Mouse (Mus musculus): ENCODE results near the gene Cd28. TPM values are rescaled to one million over a fixed set of nuclear protein-coding genes. Genes with fewer than 3 reads are reported as not detected.
"Not testable (repeated sequence)": the region's sequence is repeated elsewhere in the genome, so short reads cannot be mapped to it uniquely, and the experiment has no call there.

Gene Cd28
- polyA plus RNA-seq, 1 experiment from 2014 or later: 0.15 TPM

DNA sequence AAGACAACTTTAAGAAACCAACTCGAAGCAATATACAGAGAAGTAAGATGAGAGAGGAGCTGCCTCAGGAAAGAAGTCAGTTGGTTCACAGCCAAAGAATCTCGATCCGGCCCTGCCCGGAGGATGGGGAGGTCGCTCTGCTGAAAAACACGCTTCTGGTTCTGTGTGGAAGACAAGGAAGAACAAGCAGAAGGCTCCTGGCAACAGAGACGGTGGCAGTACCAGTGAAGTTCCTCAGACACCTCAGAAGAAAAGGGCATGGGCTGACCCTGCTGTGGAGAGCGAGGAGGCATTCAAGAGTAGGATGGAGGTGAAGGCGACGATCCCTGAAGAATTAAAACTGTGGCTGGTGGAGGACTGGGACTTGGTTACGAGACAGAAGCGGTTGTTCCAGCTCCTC is 92.6 kb downstream of the Cd28 start:
- ATAC-seq (ENCODE audit: insufficient number of reproducible peaks, low FRiP score, low TSS enrichment, low read depth): no peak
- no peak overlapping the region for H3K9ac ChIP-seq (ENCODE audit: low read length)
- H3K9me3 ChIP-seq (ENCODE audit: control insufficient read depth, low read length): no peaks in the 10 kb centered on the region
- H3K4me3 ChIP-seq (ENCODE audit: low read depth, low read length): no peak overlapping the region
- DNase-seq (ENCODE audit: low spot score): no peak
- H3K4me1 ChIP-seq (ENCODE audit: control insufficient read depth, insufficient read depth, low read length): no peaks in the 10 kb centered on the region
- 90% methylated on average over 12 of the region's 12 CpGs for WGBS
- no peak overlapping the region for H3K27ac ChIP-seq (replicated peaks; ENCODE audit: low read depth, low read length)
- no peaks in the 10 kb centered on the region for H3K27me3 ChIP-seq (ENCODE audit: control insufficient read depth, insufficient read depth, low read length)
- H3K36me3 ChIP-seq (ENCODE audit: control insufficient read depth, insufficient read depth, low read length): no peaks in the 10 kb centered on the region
- H3K4me2 ChIP-seq (ENCODE audit: low read depth, severe bottlenecking): no peak overlapping the region

GRCm38 (mm10) chr1:60810821-60811220 is 94.2 kb downstream of the Cd28 start:
- Histone ChIP-seq H3K9me3 (ENCODE audit: control insufficient read depth, low read length) (no peaks in the 10 kb centered on the region), H3K4me2 (ENCODE audit: low read depth, severe bottlenecking) (no peak overlapping the region), H3K27me3 (ENCODE audit: control insufficient read depth, insufficient read depth, low read length) (no peaks in the 10 kb centered on the region), H3K27ac (replicated peaks; ENCODE audit: low read depth, low read length) (no peak overlapping the region), H3K9ac (ENCODE audit: low read length) (no peak overlapping the region), H3K4me3 (ENCODE audit: low read depth, low read length) (no peak overlapping the region), H3K4me1 (ENCODE audit: control insufficient read depth, insufficient read depth, low read length) (no peaks in the 10 kb centered on the region), H3K36me3 (ENCODE audit: control insufficient read depth, insufficient read depth, low read length) (no peaks in the 10 kb centered on the region)
- no peak for ATAC-seq (ENCODE audit: insufficient number of reproducible peaks, low FRiP score, low TSS enrichment, low read depth)
- no peak for DNase-seq (ENCODE audit: low spot score)

GRCm38 (mm10) chr1:60811998-60812397 is 95.4 kb downstream of the Cd28 start:
- WGBS: 74% methylated on average over 1 of the region's 1 CpGs
- no peaks in the 10 kb centered on the region for H3K9me3 ChIP-seq (ENCODE audit: control insufficient read depth, low read length)
- H3K4me3 ChIP-seq (ENCODE audit: low read depth, low read length): no peak overlapping the region
- no peak overlapping the region for H3K27ac ChIP-seq (replicated peaks; ENCODE audit: low read depth, low read length)
- DNase-seq (ENCODE audit: low spot score): no peak
- H3K36me3 ChIP-seq (ENCODE audit: control insufficient read depth, insufficient read depth, low read length): no peaks in the 10 kb centered on the region
- H3K27me3 ChIP-seq (ENCODE audit: control insufficient read depth, insufficient read depth, low read length): no peaks in the 10 kb centered on the region
- no peak for ATAC-seq (ENCODE audit: insufficient number of reproducible peaks, low FRiP score, low TSS enrichment, low read depth)
- no peak overlapping the region for H3K9ac ChIP-seq (ENCODE audit: low read length)
- H3K4me2 ChIP-seq (ENCODE audit: low read depth, severe bottlenecking): no peak overlapping the region
- no peaks in the 10 kb centered on the region for H3K4me1 ChIP-seq (ENCODE audit: control insufficient read depth, insufficient read depth, low read length)

DNA sequence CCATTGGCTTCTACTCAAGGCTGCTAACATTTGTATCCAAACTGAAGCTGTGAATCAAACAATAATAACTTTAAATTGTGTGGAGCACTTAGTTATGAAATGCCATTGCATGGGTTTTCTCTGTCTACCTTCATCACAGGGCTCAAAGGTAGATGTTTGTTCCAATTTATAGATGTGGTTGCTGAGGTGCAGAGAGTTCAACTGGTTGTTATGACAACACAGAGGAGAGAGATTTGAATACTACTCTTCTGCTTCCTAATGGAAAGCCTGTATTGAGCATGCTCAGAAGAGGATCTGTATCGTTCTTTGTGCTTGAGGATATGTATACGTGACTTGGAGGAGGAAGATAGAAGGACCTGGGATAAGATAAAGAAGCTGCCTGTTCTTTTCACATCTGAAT is 96.8 kb downstream of the Cd28 start:
- H3K9me3 ChIP-seq (ENCODE audit: control insufficient read depth, low read length): no peaks in the 10 kb centered on the region
- no peaks in the 10 kb centered on the region for H3K36me3 ChIP-seq (ENCODE audit: control insufficient read depth, insufficient read depth, low read length)
- 87% methylated on average over 2 of the region's 2 CpGs for WGBS
- DNase-seq (ENCODE audit: low spot score): no peak
- H3K9ac ChIP-seq (ENCODE audit: low read length): no peak overlapping the region
- no peaks in the 10 kb centered on the region for H3K4me1 ChIP-seq (ENCODE audit: control insufficient read depth, insufficient read depth, low read length)
- no peak overlapping the region for H3K27ac ChIP-seq (replicated peaks; ENCODE audit: low read depth, low read length)
- ATAC-seq (ENCODE audit: insufficient number of reproducible peaks, low FRiP score, low TSS enrichment, low read depth): no peak
- H3K27me3 ChIP-seq (ENCODE audit: control insufficient read depth, insufficient read depth, low read length): no peaks in the 10 kb centered on the region
- no peak overlapping the region for H3K4me3 ChIP-seq (ENCODE audit: low read depth, low read length)
- no peak overlapping the region for H3K4me2 ChIP-seq (ENCODE audit: low read depth, severe bottlenecking)

GRCm38 (mm10) chr1:60815912-60816311 is 99.3 kb downstream of the Cd28 start:
- H3K4me2 ChIP-seq (ENCODE audit: low read depth, severe bottlenecking): no peak overlapping the region
- ATAC-seq (ENCODE audit: insufficient number of reproducible peaks, low FRiP score, low TSS enrichment, low read depth) (no peak), DNase-seq (ENCODE audit: low spot score) (no peak)
- H3K27me3 ChIP-seq (ENCODE audit: control insufficient read depth, insufficient read depth, low read length): no peaks in the 10 kb centered on the region
- H3K9me3 ChIP-seq (ENCODE audit: control insufficient read depth, low read length): no peaks in the 10 kb centered on the region
- H3K4me1 ChIP-seq (ENCODE audit: control insufficient read depth, insufficient read depth, low read length): no peaks in the 10 kb centered on the region
- no peaks in the 10 kb centered on the region for H3K36me3 ChIP-seq (ENCODE audit: control insufficient read depth, insufficient read depth, low read length)
- H3K4me3 ChIP-seq (ENCODE audit: low read depth, low read length): no peak overlapping the region
- no peak overlapping the region for H3K9ac ChIP-seq (ENCODE audit: low read length)
- 90% methylated on average over 6 of the region's 6 CpGs for WGBS
- no peak overlapping the region for H3K27ac ChIP-seq (replicated peaks; ENCODE audit: low read depth, low read length)

GRCm38 (mm10) chr1:60818491-60818890 is 101.9 kb downstream of the Cd28 start:
- WGBS: 89% methylated on average over 4 of the region's 4 CpGs
- not testable (repeated sequence) for H3K4me1 ChIP-seq (ENCODE audit: control insufficient read depth, insufficient read depth, low read length)

GRCm38 (mm10) chr1:60819993-60820392 is 103.4 kb downstream of the Cd28 start:
- no peak overlapping the region for H3K4me3 ChIP-seq (ENCODE audit: low read depth, low read length)
- no peak for DNase-seq (ENCODE audit: low spot score)
- H3K36me3 ChIP-seq (ENCODE audit: control insufficient read depth, insufficient read depth, low read length): no peaks in the 10 kb centered on the region
- WGBS: 71% methylated on average over 2 of the region's 2 CpGs
- H3K27ac ChIP-seq (replicated peaks; ENCODE audit: low read depth, low read length): no peak overlapping the region
- H3K9me3 ChIP-seq (ENCODE audit: control insufficient read depth, low read length): no peaks in the 10 kb centered on the region
- no peak overlapping the region for H3K4me2 ChIP-seq (ENCODE audit: low read depth, severe bottlenecking)
- no peak for ATAC-seq (ENCODE audit: insufficient number of reproducible peaks, low FRiP score, low TSS enrichment, low read depth)
- H3K9ac ChIP-seq (ENCODE audit: low read length): no peak overlapping the region
- no peaks in the 10 kb centered on the region for H3K4me1 ChIP-seq (ENCODE audit: control insufficient read depth, insufficient read depth, low read length)
- H3K27me3 ChIP-seq (ENCODE audit: control insufficient read depth, insufficient read depth, low read length): no peaks in the 10 kb centered on the region

More at GRCm38 (mm10) chr1:60818491-60818890, 101.9 kb downstream of the Cd28 start:
- H3K27me3 ChIP-seq (ENCODE audit: control insufficient read depth, insufficient read depth, low read length); H3K27ac ChIP-seq (replicated peaks; ENCODE audit: low read depth, low read length); H3K4me3 ChIP-seq (ENCODE audit: low read depth, low read length); DNase-seq (ENCODE audit: low spot score); H3K4me2 ChIP-seq (ENCODE audit: low read depth, severe bottlenecking); H3K9me3 ChIP-seq (ENCODE audit: control insufficient read depth, low read length); H3K9ac ChIP-seq (ENCODE audit: low read length); H3K36me3 ChIP-seq (ENCODE audit: control insufficient read depth, insufficient read depth, low read length); ATAC-seq (ENCODE audit: insufficient number of reproducible peaks, low FRiP score, low TSS enrichment, low read depth): not testable (repeated sequence)

- Histone ChIP-seq H3K9ac (ENCODE audit: low read length) (no peak overlapping the region), H3K4me2 (ENCODE audit: low read depth, severe bottlenecking) (no peak overlapping the region), H3K4me3 (ENCODE audit: low read depth, low read length) (no peak overlapping the region), H3K9me3 (ENCODE audit: control insufficient read depth, low read length) (no peaks in the 10 kb centered on the region), H3K36me3 (ENCODE audit: control insufficient read depth, insufficient read depth, low read length) (no peaks in the 10 kb centered on the region), H3K27me3 (ENCODE audit: control insufficient read depth, insufficient read depth, low read length) (no peaks in the 10 kb centered on the region), H3K27ac (replicated peaks; ENCODE audit: low read depth, low read length) (no peak overlapping the region), H3K4me1 (ENCODE audit: control insufficient read depth, insufficient read depth, low read length) (no peaks in the 10 kb centered on the region)
- no peak for ATAC-seq (ENCODE audit: insufficient number of reproducible peaks, low FRiP score, low TSS enrichment, low read depth)
- WGBS: 74% methylated on average over 2 of the region's 2 CpGs
- DNase-seq (ENCODE audit: low spot score): no peak
These were observed 104.4 kb downstream of the Cd28 start for GRCm38 (mm10) chr1:60820981-60821380.

DNA sequence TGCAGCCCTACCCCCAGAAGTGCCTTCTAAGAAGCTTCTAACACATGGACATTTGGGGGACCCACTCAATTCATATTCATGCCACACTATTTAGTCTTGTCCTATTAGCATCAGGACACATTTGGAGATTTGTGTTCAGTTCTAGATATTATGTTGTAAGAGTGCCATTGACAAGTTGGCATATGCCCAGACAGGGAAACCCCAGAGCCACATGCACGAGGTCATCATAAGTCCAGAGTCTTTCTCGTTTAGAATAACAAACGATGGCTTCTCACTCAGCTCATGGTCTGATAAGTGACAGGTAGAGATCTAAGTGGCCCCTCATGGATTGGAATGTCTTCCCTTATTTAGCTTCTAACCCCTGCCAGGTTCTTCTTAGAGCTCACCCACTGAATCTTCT is 105.0 kb downstream of the Cd28 start:
- H3K36me3 ChIP-seq (ENCODE audit: control insufficient read depth, insufficient read depth, low read length): no peaks in the 10 kb centered on the region
- 75% methylated on average over 3 of the region's 3 CpGs for WGBS
- H3K4me3 ChIP-seq (ENCODE audit: low read depth, low read length): no peak overlapping the region
- ATAC-seq (ENCODE audit: insufficient number of reproducible peaks, low FRiP score, low TSS enrichment, low read depth) (no peak), DNase-seq (ENCODE audit: low spot score) (no peak)
- no peak overlapping the region for H3K4me2 ChIP-seq (ENCODE audit: low read depth, severe bottlenecking)
- H3K27ac ChIP-seq (replicated peaks; ENCODE audit: low read depth, low read length): no peak overlapping the region
- no peaks in the 10 kb centered on the region for H3K4me1 ChIP-seq (ENCODE audit: control insufficient read depth, insufficient read depth, low read length)
- no peak overlapping the region for H3K9ac ChIP-seq (ENCODE audit: low read length)
- H3K27me3 ChIP-seq (ENCODE audit: control insufficient read depth, insufficient read depth, low read length): no peaks in the 10 kb centered on the region
- H3K9me3 ChIP-seq (ENCODE audit: control insufficient read depth, low read length): no peaks in the 10 kb centered on the region
